Mouse (Mus musculus) neural tube, embryonic 14.5 days (tissue): ENCODE results near the gene Mtmr4. TPM values are rescaled to one million over a fixed set of nuclear protein-coding genes. Genes with fewer than 3 reads are reported as not detected.

ENCODE experiments used
- ATAC-seq: fragments of 200-750 bp; cut with Nextera tagmentation; 2 replicates; pipeline ENCODE4 v1.8.0; 2017; ENCODE audit warnings: low read depth, mild to moderate bottlenecking, moderate TSS enrichment, moderate library complexity
- H3K27ac ChIP-seq: fragments of 300-500 bp; sonication (generic); 2 replicates; pipeline ENCODE4 v1.5.1; 2014; ENCODE audit warnings: low read depth, mild to moderate bottlenecking, control low read depth, low read length, moderate library complexity, mixed read lengths
- H3K27me3 ChIP-seq: fragments of 300-500 bp; sonication (generic); 2 replicates; pipeline ENCODE4 v1.6.1; 2014; ENCODE audit warnings: low read length; ENCODE audit not compliant: control insufficient read depth, insufficient read depth
- H3K36me3 ChIP-seq: fragments of 300-500 bp; sonication (generic); 2 replicates; pipeline ENCODE4 v1.6.1; 2014; ENCODE audit warnings: low read length, mixed read lengths; ENCODE audit not compliant: control insufficient read depth, insufficient read depth
- H3K4me1 ChIP-seq: fragments of 300-500 bp; sonication (generic); 2 replicates; pipeline ENCODE4 v1.6.1; 2014; ENCODE audit warnings: low read length; ENCODE audit not compliant: control insufficient read depth, insufficient read depth
- H3K4me2 ChIP-seq: fragments of 300-500 bp; sonication (generic); 2 replicates; pipeline ENCODE4 v1.6.1; 2014; ENCODE audit warnings: mild to moderate bottlenecking, low read depth, low read length, control low read depth
- H3K4me3 ChIP-seq: fragments of 300-500 bp; sonication (generic); 2 replicates; pipeline ENCODE4 v1.5.1; 2014; ENCODE audit warnings: low read depth, low read length, control low read depth, mixed read lengths
- H3K9ac ChIP-seq: fragments of 300-500 bp; sonication (generic); replicated peaks from 2 replicates; pipeline ENCODE4 v1.6.1; 2014; ENCODE audit warnings: low read depth, mild to moderate bottlenecking, control low read depth, low read length, mixed read lengths
- H3K9me3 ChIP-seq: fragments of 300-500 bp; sonication (generic); 2 replicates; pipeline ENCODE4 v1.6.1; 2016; ENCODE audit warnings: low read length; ENCODE audit not compliant: control insufficient read depth
- WGBS: fragments of 180-500 bp; shearing (Covaris S2); extraction: QIAGEN DNeasy Blood & Tissue Kit; methylation state at CpG from one replicate; pipeline ENCODE4 v1.1.7; 2014; 5-methylcytosine and 5-hydroxymethylcytosine counted together
- polyA plus RNA-seq: library from polyadenylated mRNA; unstranded; fragments of >200 nt; fragmentation: Nextera tagmentation; extraction: Ambion mirVana; gene quantifications from 2 replicates; pipeline ENCODE4 v1.2.1, GENCODE M21; 2014

The Mtmr4 gene
- polyA plus RNA-seq, 1 experiment from 2014 or later = 51.0 TPM

DNA sequence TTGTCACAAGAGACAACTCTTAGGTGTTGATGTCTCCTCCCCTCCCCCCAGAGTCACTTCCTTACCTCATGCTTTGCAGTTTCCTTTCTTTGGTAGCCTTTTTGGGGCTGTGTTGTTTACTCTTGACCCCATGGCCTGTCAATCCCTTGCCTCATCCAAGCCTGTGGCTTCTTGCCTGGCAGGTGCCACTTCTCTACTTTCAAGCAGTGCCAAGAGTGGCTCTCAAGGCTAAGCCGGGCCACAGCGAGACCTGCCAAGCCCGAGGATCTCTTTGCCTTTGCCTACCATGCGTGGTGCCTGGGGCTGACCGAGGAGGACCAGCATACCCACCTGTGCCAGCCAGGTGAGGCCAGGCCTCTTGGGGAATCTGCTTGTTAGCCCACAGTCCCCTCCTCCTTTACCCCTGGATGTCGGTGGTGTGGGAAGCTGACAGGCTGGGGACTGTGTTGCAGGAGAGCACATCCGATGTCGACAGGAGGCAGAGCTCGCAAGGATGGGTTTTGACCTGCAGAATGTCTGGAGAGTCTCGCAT is 8.4 kb downstream of the Mtmr4 start:
- H3K9me3 ChIP-seq = no peaks in the 10 kb centered on the region
- 95% methylated on average over 10 of the region's 10 CpGs for WGBS

DNA sequence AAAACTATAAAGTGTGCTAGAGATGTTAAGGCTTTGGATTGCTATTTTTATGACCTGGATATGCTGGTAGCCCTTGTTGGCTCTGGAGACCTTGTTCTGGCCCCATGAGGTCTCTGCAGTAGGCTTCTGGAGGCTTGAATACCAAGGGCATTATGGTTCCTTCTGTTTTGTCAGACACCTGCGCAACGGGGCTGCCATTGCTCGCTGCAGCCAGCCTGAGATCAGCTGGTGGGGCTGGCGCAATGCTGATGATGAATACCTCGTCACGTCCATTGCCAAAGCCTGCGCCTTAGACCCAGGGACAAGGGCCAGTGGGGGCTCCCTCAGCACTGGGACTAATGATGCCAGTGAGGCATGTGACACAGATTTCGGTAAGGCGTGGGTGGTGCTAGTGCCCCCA is 10.3 kb downstream of the Mtmr4 start:
- 93% methylated on average over 9 of the region's 9 CpGs for WGBS
- no peaks in the 10 kb centered on the region for H3K27me3 ChIP-seq
- no peak overlapping the region for H3K4me3 ChIP-seq
- H3K4me2 ChIP-seq = no peak overlapping the region
- H3K9ac ChIP-seq = no peak overlapping the region
- H3K4me1 ChIP-seq = no peaks in the 10 kb centered on the region
- H3K9me3 ChIP-seq = no peaks in the 10 kb centered on the region
- no peak for ATAC-seq
- peaks cover 93% of the 10 kb centered on the region for H3K36me3 ChIP-seq
- H3K27ac ChIP-seq = no peak overlapping the region

More for the DNA sequence above, 8.4 kb downstream of the Mtmr4 start:
- H3K9ac ChIP-seq = no peak overlapping the region
- H3K36me3 ChIP-seq = peaks cover 76% of the 10 kb centered on the region
- H3K4me2 ChIP-seq = no peak overlapping the region
- H3K27ac ChIP-seq = no peak overlapping the region
- ATAC-seq = no peak
- H3K27me3 ChIP-seq = no peaks in the 10 kb centered on the region
- H3K4me1 ChIP-seq = peaks cover 11% of the 10 kb centered on the region; the same call in 1 of the 2 replicates
- no peak overlapping the region for H3K4me3 ChIP-seq

GRCm38 (mm10) chr11:87603571-87603970 is 11.6 kb downstream of the Mtmr4 start:
- Histone ChIP-seq H3K9ac (no peak overlapping the region), H3K36me3 (peaks cover 95% of the 10 kb centered on the region), H3K9me3 (no peaks in the 10 kb centered on the region), H3K4me3 (no peak overlapping the region), H3K4me2 (no peak overlapping the region), H3K27me3 (no peaks in the 10 kb centered on the region), H3K27ac (no peak overlapping the region), H3K4me1 (no peaks in the 10 kb centered on the region)
- 97% methylated on average over 2 of the region's 2 CpGs for WGBS
- no peak for ATAC-seq

DNA sequence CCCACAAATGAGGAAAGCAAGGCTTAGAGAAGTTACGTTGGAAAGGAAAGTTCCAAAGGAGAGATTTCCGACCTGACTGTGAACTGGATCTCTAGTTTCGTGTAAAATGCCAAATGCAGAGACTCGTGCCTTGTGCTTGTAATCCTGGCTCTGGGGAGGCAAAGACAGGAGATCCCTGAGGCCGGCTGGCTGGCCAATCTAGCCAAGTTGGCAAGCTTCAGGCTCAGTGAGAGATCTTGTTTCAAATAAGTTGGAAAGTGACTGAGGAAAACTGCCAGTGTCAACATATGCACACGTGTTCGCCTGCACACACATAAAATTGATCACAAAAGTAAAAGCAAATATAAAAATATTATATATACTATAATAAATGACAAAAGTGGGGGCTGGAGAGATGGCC is 17.3 kb downstream of the Mtmr4 start:
- Histone ChIP-seq H3K36me3 (peaks cover 86% of the 10 kb centered on the region), H3K4me3 (no peak overlapping the region), H3K4me2 (no peak overlapping the region), H3K9ac (no peak overlapping the region), H3K4me1 (no peaks in the 10 kb centered on the region), H3K27me3 (no peaks in the 10 kb centered on the region), H3K27ac (no peak overlapping the region), H3K9me3 (no peaks in the 10 kb centered on the region)
- no peak for ATAC-seq
- 93% methylated on average over 7 of the region's 7 CpGs for WGBS

DNA sequence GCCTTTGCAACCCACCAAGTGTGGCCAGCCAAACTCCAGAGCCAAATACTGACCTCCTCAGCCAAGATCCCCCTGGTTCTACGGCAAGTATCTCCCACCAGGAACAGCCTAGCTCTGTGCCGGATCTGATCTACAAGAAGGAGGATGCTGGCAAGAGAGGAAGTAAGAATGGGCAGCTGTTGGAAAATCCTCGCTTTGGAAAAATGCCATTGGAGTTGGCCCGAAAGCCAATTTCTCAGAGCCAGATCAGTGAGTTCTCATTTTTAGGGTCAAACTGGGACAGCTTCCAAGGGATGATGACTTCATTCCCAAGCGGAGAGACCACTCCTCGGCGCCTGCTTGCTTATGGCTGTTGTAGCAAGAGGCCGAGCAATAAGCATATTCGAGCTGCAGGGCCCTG is 19.6 kb downstream of the Mtmr4 start:
- Histone ChIP-seq H3K27me3 (no peaks in the 10 kb centered on the region), H3K4me1 (no peaks in the 10 kb centered on the region), H3K9ac (no peak overlapping the region), H3K9me3 (no peaks in the 10 kb centered on the region), H3K36me3 (peaks cover 80% of the 10 kb centered on the region), H3K27ac (no peak overlapping the region), H3K4me2 (no peak overlapping the region), H3K4me3 (no peak overlapping the region)
- 93% methylated on average over 9 of the region's 9 CpGs for WGBS
- ATAC-seq = no peak

DNA sequence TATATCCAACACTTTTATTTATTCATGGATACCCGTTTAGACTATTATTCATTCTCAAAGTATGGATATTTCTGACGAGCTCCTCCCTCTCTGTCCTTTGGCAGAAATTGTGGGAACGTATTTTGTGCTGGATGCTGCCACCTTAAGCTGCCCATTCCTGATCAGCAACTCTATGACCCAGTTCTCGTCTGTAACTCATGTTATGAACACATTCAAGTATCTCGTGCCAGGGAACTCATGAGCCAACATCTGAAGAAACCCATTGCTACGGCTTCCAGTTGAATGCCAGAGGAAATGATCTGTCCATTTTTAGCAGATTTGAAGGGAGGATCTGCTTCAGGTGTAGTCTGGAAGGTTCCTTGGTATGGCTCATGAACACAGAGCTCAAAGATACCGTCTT is 22.0 kb downstream of the Mtmr4 start:
- Histone ChIP-seq H3K36me3 (peaks cover 77% of the 10 kb centered on the region), H3K9me3 (no peaks in the 10 kb centered on the region), H3K27ac (no peak overlapping the region), H3K4me2 (no peak overlapping the region), H3K27me3 (no peaks in the 10 kb centered on the region), H3K4me1 (no peaks in the 10 kb centered on the region), H3K9ac (no peak overlapping the region), H3K4me3 (no peak overlapping the region)
- WGBS = 95% methylated on average over 7 of the region's 7 CpGs
- ATAC-seq = no peak

- Histone ChIP-seq H3K4me3 (no peak overlapping the region), H3K27me3 (no peaks in the 10 kb centered on the region), H3K9ac (no peak overlapping the region), H3K4me2 (no peak overlapping the region), H3K4me1 (no peaks in the 10 kb centered on the region), H3K36me3 (peaks cover 69% of the 10 kb centered on the region), H3K9me3 (no peaks in the 10 kb centered on the region), H3K27ac (no peak overlapping the region)
- WGBS = 95% methylated on average over 5 of the region's 5 CpGs
- ATAC-seq = no peak
Observed at GRCm38 (mm10) chr11:87615551-87615950, 23.6 kb downstream of the Mtmr4 start.

- Histone ChIP-seq H3K4me1 (no peaks in the 10 kb centered on the region), H3K27ac (no peak overlapping the region), H3K27me3 (no peaks in the 10 kb centered on the region), H3K9me3 (no peaks in the 10 kb centered on the region), H3K36me3 (peaks cover 65% of the 10 kb centered on the region), H3K4me2 (no peak overlapping the region), H3K4me3 (no peak overlapping the region), H3K9ac (no peak overlapping the region)
- WGBS = 96% methylated on average over 2 of the region's 2 CpGs
- ATAC-seq = no peak
Observed at GRCm38 (mm10) chr11:87615952-87616351, 24.0 kb downstream of the Mtmr4 start.

GRCm38 (mm10) chr11:87616790-87617474 is 25.0 kb downstream of the Mtmr4 start, which contains the start of gene Hsf5:
Gene Hsf5 (plus strand): TSS chr11:87617164.
- Histone ChIP-seq H3K9ac (no peak within 1 kb of the TSS), H3K4me1 (no peaks in the 10 kb centered on the region), H3K27me3 (no peaks in the 10 kb centered on the region), H3K4me2 (no peak within 1 kb of the TSS), H3K9me3 (no peaks in the 10 kb centered on the region), H3K36me3 (peaks cover 60% of the 10 kb centered on the region), H3K27ac (no peak within 1 kb of the TSS), H3K4me3 (no peak within 1 kb of the TSS)
- 88% methylated on average over 43 of the region's 69 CpGs for WGBS
- no peak for ATAC-seq
